Mouse (Mus musculus) urinary bladder, adult 18-20 months (tissue): ENCODE data around the gene Thra.

Source experiments
- DNase-seq, 2 experiments: peaks; one replicate each; pipeline ENCODE4 v3.0.0; 2022; ENCODE audit warnings: low spot score in 2 of 2, mixed read lengths in 2 of 2

Thra gene

DNA sequence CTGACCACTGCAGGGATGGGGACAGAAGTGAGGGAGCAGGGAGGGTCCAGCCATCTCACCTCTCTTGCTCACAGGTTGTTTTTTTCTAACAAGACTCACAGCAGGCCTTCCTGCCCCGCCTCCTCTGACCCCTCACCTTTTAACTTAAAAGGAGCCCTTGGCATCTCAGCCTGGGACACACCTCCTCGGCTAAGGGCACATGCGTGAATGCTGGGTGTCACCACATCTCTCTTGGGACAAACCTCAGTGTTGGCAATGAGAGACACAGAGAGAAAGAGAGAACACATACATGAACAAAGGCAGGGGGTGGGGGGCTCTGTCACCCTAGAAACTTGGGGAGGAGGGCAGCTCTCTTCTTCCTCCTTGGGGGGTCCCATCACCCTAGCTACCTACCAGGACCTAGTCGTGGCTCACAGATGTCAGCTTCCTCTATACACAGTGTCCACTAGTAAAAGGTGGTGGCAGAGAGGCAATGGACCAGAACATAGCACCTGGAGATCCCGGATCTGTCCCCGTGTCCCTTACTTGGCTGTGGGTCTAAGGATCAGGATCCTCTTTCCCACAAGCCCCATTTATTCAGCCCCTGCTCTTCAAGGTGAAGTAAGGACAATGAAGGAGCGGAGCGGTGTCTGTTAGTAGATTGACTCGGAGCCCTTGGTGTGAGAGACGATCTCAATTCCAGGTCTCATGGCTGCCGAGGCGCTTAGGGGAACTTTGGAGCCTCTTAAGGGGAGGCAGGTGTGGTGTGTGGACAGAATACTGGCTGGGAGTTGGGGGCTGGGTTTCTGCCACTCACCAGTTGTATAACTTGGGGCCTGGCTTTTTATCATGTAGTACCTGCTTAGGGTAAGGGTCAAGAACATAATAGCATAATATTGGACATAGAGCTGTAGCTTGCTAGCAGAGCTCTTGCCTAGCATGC is 5.8 kb downstream of the Thra start:
- no peak for DNase-seq

DNA sequence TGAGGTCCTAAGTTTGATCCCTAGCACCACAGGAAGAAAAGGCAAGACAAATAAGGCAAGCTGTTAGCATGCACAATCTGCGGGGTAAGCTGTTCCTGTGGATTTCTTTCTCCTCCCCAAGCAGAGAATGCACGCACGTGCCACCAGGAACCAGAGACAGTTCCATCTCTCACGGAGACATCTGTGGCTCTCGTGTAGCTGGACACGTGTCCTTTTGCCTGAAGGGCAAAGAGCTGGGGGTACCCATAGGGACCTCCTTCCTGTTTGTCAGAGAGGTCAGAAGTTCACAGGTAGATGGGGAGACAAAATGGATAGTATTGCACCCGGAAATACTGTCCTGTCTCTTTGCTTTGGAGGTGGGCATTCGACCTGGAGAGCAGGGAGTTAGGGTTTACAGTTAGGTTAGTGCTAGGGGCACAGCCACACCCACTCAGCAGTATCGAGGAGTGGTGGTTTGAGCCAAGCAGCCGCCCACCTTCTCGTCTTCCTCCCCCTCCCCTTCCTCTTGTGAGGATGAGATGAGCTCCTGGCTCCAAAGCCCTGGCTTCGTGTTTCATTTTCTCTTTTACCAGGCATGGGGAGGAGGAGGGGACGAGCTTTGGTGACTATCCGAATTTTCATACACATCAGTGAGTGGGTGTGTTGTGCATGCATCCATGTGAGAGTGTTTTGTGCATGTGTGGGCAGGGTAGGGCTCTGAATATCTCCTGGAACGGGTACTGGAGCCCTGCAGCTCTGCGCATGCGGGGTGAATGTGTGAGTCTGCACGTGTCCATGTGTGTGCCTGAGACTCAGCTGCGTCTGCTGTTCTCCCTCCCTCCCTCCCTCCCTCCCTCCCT is 6.6 kb downstream of the Thra start:
- DNase-seq: peak in 1 of 2 experiments; percentile 84

DNA sequence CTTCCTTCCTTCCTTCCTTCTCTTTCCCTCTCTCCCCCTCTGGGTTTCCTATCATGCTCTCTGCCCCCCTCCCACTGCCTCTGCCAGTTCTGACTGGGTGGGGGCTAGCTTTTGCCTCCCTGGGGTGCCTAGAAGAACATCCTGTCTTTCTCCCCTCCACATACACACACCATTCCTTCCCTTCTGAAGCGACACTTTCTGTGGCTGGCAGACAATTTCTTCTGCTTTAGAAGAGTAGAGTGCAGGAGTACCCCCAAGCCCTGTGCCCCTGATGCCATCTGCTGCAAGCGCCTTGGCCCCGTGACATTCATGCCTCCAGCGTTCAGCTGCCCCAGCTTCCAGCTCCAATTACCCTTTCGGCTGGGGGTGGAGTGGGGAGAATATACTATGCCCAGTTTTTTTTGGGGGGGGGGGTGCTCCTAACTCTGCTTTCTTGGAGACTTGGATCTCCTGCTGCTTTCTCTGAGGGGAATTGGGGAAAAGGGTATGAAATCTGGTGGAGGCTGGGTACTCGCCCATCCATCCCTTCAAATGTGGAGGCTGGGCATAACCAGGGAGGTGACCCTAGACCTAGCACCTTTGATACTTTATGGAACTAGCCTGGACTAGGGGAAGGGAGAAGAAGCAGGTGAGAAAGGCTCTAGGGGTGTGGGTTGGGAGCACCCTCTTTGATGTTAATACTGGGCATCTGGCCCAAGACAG is 7.5 kb downstream of the Thra start:
- DNase-seq: no peak

GRCm38 (mm10) chr11:98748506-98749416 is 8.3 kb downstream of the Thra start:
- DNase-seq: no peak

DNA sequence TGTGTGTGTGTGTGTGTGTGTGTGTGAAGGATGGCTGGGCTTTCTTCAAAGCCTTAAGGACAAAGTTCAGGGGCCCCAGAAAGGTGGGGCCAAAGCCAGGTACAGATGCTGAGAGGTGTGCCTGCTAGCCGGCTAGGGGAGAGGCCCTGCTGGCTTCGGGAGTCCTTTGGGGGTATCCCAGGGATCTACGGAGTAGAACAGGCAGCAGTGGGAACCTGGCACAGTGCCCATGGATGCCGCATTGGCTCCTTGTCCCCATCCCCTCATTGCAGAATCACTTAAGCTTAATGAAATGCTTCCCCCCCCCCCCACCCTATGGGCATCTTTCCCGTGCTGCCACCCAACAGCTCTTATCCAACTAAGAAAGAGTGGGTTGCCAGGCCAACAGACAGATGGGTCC is 9.3 kb downstream of the Thra start:
- no peak for DNase-seq

- no peak for DNase-seq
Measured at GRCm38 (mm10) chr11:98750351-98751201, 10.1 kb downstream of the Thra start.

DNA sequence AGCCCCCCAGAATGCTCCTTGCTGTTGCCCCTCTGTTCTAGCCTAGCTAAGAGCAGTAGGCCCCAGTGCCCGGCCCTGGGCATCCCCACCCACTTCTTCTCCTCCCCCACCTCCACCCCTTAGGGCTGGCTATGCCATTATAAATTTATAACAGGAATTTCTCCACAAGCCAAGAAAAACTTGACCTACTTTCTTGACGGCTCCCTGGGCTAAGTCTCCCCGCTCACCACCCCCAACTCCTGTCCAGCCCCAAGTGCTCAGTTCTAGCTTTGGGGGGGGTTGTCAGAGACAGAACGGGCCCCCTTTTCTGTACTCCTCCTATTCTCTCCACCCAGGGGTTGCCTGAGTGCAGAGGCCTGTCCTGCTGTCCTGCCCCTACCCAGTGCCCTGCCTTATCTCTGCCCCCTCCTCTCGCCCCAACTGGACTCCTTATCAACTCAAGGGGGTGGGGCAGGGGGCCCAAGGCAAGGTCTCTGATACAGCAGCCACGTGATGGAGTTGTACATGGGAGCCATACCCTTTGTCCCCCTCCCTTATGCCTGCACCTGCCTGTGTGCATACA is 10.9 kb downstream of the Thra start:
- no peak for DNase-seq

DNA sequence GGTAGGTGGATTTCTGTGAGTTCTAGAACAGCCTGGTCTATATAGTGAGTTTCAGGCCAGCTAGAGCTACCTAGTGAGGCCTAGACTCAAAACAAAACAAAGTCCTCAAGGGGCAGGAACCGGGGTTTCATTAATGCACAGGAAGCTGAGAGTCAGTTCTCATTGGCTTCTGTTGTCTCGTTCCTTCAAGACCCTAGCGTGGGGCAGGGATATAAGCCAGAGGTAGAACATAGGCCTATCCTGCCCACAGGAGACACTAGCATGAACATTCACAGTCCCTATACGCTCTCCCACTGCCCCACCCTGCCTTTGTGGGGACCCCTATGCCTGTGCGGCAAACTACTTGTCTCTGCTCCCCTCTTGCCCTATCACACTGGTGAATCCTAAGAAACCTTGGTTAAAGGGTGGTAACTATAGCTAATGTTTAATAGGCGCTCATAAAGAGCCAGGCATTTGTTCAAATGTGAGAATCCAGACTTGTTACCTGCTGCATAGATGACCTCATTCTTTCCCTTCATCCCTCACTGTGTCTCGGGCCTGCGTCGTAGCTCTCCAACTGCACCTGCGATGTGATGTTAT is 12.2 kb downstream of the Thra start:
- no peak for DNase-seq

GRCm38 (mm10) chr11:98753264-98753663 is 12.8 kb downstream of the Thra start:
- no peak for DNase-seq

DNA sequence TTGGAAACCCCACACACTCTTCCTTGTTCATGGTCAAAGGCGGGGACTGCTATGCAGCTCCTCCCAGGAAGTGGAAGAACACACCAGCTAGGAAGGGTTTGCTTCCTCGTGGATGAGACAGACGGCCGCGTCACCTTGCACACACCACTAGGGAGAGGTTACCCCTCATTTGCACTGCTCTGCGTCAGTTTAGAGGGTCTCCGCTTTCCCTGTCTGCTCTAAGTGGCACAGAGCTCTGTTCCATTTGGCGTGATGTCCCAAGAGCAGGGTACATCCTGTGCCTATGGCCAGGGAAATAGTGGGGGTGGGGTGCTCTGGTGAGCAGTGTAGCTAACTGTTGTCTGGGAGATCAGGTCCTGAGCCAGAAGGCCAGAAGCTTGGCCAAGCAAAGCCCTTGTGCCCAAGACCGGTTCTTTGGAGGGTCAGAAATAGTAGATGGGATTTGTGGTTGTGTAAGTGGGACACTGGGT is 13.7 kb downstream of the Thra start:
- DNase-seq: no peak

- no peak for DNase-seq
Measured at GRCm38 (mm10) chr11:98754621-98755181, 14.3 kb downstream of the Thra start.

DNA sequence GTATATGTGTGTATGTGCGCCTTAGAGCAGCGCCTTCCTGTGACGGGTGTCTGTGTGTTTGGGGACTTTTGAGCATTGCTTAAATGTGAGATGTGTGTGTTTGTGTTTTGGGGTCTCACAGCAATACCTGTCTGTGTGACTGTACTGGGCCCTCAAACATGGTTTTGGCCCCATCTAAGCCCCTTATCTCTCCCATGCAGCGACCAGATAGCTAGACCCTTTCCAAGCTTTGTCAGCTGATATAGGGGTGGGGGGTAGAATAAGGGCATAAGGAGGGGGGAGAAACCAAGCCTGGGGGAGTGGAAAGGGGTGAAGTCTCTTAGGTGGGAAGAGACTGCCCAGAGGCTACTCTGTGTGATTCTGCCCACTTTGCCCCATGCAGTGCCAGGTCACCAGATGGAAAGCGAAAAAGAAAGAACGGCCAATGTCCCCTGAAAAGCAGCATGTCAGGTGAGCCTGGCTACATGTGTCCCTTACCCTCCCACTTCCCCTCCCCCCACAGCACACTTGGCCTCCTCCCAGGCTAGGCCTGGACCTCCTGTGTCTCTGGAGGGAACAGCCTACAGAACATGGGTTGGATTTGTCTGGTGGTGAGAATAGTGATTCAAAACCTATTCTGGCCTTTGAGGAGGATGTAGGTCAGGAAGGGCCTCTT is 15.4 kb downstream of the Thra start:
- DNase-seq: no peak

GRCm38 (mm10) chr11:98756711-98757110 is 16.3 kb downstream of the Thra start:
- no peak for DNase-seq

DNA sequence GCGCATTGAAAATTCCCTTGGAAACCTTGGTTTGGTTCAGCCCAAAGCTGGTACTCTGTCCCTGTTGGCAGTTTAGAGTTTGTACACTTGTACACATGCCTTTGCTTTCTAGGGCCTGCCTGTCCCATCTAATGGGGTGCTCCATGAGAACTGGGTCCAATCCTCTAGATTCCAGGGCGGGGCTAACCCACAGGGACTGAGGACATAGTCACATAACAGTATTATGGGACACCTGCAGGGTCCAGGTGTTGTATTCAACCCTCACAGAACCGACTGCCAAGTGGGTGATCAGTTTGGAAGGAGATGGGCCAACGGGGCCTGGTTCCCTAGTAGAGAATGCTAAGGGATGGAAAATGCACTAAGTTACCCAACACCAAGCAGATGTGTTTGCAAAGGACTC is 21.5 kb downstream of the Thra start:
- DNase-seq: no peak

GRCm38 (mm10) chr11:98762756-98763501 is 22.5 kb downstream of the Thra start:
- DNase-seq: no peak

GRCm38 (mm10) chr11:98763502-98763861 is 23.0 kb downstream of the Thra start:
- DNase-seq: no peak

DNA sequence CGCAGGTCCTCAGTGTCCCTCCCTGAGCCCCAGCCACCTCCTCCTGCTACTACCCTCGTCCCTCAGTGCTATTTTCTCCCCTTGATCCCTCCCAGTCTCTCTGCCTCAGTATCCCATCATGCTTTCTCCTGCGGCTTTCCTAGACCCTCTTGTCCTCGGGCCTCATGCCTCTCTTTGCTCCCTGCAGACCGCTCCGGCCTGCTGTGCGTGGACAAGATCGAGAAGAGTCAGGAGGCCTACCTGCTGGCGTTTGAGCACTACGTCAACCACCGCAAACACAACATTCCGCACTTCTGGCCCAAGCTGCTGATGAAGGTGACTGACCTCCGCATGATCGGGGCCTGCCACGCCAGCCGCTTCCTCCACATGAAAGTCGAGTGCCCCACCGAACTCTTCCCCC is 23.7 kb downstream of the Thra start:
- no peak for DNase-seq

- no peak for DNase-seq
Measured at GRCm38 (mm10) chr11:98764746-98765145, 24.3 kb downstream of the Thra start.
